Mouse (Mus musculus): ENCODE results near the gene a. TPM values are rescaled to one million over a fixed set of nuclear protein-coding genes. Genes with fewer than 3 reads are reported as not detected.

a gene
- polyA plus RNA-seq, 1 experiment from 2014 or later, result 5.3 TPM

DNA sequence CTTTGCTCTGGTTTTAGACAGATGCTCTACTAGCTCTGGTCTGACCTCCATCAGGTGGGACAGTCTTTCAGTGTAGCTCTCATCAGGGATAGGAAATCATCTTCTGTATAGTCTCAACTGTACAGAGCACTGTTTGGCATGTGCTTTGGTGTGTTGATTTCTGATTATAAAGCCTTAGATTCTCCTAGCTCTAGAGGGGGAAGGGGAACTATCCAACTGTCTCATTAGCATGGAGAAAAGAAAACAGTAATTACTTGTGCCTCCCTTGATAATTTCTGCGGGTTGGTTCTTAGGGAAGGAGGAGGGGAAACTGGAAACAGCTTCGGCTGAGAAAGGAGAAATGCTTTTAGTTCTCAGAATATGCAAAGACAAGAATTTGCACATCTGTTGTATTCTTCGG lies 25.9 kb downstream of the a start:
- WGBS, result 21% methylated on average over 3 of the region's 3 CpGs
- DNase-seq (ENCODE audit: low spot score) (peak; percentile 31), ATAC-seq (ENCODE audit: low read depth) (peak; percentile 41; the same call in 1 of the 2 replicates)
- no peak overlapping the region for H3K4me3 ChIP-seq (ENCODE audit: low read depth, low read length)
- no peaks in the 10 kb centered on the region for H3K27me3 ChIP-seq (replicated peaks; ENCODE audit: control insufficient read depth, insufficient read depth, low read length)
- H3K9ac ChIP-seq (ENCODE audit: low read depth, low read length), result no peak overlapping the region
- no peaks in the 10 kb centered on the region for H3K36me3 ChIP-seq (ENCODE audit: control insufficient read depth, insufficient read depth, low read length)
- peaks cover 14% of the 10 kb centered on the region for H3K4me1 ChIP-seq (ENCODE audit: control insufficient read depth, insufficient read depth, low read length)
- H3K27ac ChIP-seq (replicated peaks; ENCODE audit: low read depth, low read length), result no peak overlapping the region
- no peak overlapping the region for H3K4me2 ChIP-seq (ENCODE audit: low read depth, low read length)
- no peaks in the 10 kb centered on the region for H3K9me3 ChIP-seq (ENCODE audit: control insufficient read depth, low read length)

DNA sequence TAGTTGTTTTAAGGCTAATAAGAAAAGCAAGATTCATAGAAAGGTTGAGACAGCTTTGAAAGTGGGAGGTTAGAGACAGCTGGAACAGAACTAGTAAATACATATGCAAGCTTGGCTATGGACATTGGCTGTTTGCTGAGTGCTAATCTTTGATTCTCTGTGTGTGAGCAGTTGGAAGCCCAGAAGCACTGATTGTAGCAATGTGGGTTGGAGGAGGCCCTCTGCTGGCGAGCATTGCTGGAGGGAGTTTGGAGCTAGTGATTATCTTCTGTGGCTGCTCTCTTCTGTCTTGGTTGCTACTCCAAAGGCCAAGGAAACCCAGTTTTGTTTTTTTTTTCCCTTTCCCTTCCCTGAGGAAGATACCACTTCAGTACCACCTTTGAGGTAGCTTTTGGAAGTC lies 26.6 kb downstream of the a start:
- H3K9ac ChIP-seq (ENCODE audit: low read depth, low read length), result no peak overlapping the region
- ATAC-seq (ENCODE audit: low read depth) (no peak), DNase-seq (ENCODE audit: low spot score) (peak; percentile 48)
- no peak overlapping the region for H3K4me3 ChIP-seq (ENCODE audit: low read depth, low read length)
- no peaks in the 10 kb centered on the region for H3K27me3 ChIP-seq (replicated peaks; ENCODE audit: control insufficient read depth, insufficient read depth, low read length)
- peaks cover 14% of the 10 kb centered on the region for H3K4me1 ChIP-seq (ENCODE audit: control insufficient read depth, insufficient read depth, low read length)
- WGBS, result 40% methylated on average over 1 of the region's 1 CpGs
- no peaks in the 10 kb centered on the region for H3K9me3 ChIP-seq (ENCODE audit: control insufficient read depth, low read length)
- H3K36me3 ChIP-seq (ENCODE audit: control insufficient read depth, insufficient read depth, low read length), result peaks cover 7% of the 10 kb centered on the region; the same call in 1 of the 2 replicates
- no peak overlapping the region for H3K27ac ChIP-seq (replicated peaks; ENCODE audit: low read depth, low read length)
- no peak overlapping the region for H3K4me2 ChIP-seq (ENCODE audit: low read depth, low read length)

GRCm38 (mm10) chr2:154818599-154818998 lies 27.4 kb downstream of the a start:
- ATAC-seq (ENCODE audit: low read depth) (no peak), DNase-seq (ENCODE audit: low spot score) (no peak)
- Histone ChIP-seq H3K9me3 (ENCODE audit: control insufficient read depth, low read length) (no peaks in the 10 kb centered on the region), H3K4me3 (ENCODE audit: low read depth, low read length) (no peak overlapping the region), H3K4me2 (ENCODE audit: low read depth, low read length) (no peak overlapping the region), H3K4me1 (ENCODE audit: control insufficient read depth, insufficient read depth, low read length) (peaks cover 14% of the 10 kb centered on the region), H3K36me3 (ENCODE audit: control insufficient read depth, insufficient read depth, low read length) (peaks cover 7% of the 10 kb centered on the region; the same call in 1 of the 2 replicates), H3K9ac (ENCODE audit: low read depth, low read length) (no peak overlapping the region), H3K27ac (replicated peaks; ENCODE audit: low read depth, low read length) (no peak overlapping the region), H3K27me3 (replicated peaks; ENCODE audit: control insufficient read depth, insufficient read depth, low read length) (no peaks in the 10 kb centered on the region)
- 50% methylated on average over 1 of the region's 1 CpGs for WGBS

DNA sequence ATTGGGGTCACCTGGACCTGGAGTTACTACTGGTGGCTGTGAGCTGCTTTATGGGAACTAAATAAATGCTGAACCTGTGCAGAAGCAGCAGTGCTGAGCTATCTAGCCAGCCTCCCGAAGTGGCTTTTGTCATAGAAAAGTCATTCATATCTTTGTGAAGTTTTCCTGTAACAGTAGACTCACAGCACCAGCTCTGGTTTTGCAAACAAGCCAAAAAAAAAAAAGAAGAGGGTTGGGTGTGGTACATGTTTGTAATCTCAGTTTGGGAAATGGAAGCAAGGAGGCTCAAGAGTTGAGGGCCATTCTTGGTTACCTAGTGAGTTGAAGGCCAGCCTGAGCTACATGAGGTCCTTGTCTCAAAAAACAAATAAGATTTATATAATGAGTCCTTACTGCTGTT lies 29.1 kb downstream of the a start:
- no peaks in the 10 kb centered on the region for H3K9me3 ChIP-seq (ENCODE audit: control insufficient read depth, low read length)
- peaks cover 7% of the 10 kb centered on the region; the same call in 1 of the 2 replicates for H3K36me3 ChIP-seq (ENCODE audit: control insufficient read depth, insufficient read depth, low read length)
- ATAC-seq (ENCODE audit: low read depth), result no peak
- no peak for DNase-seq (ENCODE audit: low spot score)
- WGBS, result 95% methylated on average over 1 of the region's 1 CpGs
- H3K4me3 ChIP-seq (ENCODE audit: low read depth, low read length), result no peak overlapping the region
- H3K9ac ChIP-seq (ENCODE audit: low read depth, low read length), result no peak overlapping the region
- H3K27ac ChIP-seq (replicated peaks; ENCODE audit: low read depth, low read length), result no peak overlapping the region
- no peak overlapping the region for H3K4me2 ChIP-seq (ENCODE audit: low read depth, low read length)
- H3K4me1 ChIP-seq (ENCODE audit: control insufficient read depth, insufficient read depth, low read length), result peaks cover 14% of the 10 kb centered on the region
- no peaks in the 10 kb centered on the region for H3K27me3 ChIP-seq (replicated peaks; ENCODE audit: control insufficient read depth, insufficient read depth, low read length)

- Histone ChIP-seq H3K9ac (ENCODE audit: low read depth, low read length) (no peak overlapping the region), H3K27ac (replicated peaks; ENCODE audit: low read depth, low read length) (no peak overlapping the region), H3K36me3 (ENCODE audit: control insufficient read depth, insufficient read depth, low read length) (peaks cover 7% of the 10 kb centered on the region; the same call in 1 of the 2 replicates), H3K27me3 (replicated peaks; ENCODE audit: control insufficient read depth, insufficient read depth, low read length) (no peaks in the 10 kb centered on the region), H3K4me2 (ENCODE audit: low read depth, low read length) (no peak overlapping the region), H3K4me1 (ENCODE audit: control insufficient read depth, insufficient read depth, low read length) (no peaks in the 10 kb centered on the region; the same call in 1 of the 2 replicates), H3K4me3 (ENCODE audit: low read depth, low read length) (no peak overlapping the region), H3K9me3 (ENCODE audit: control insufficient read depth, low read length) (no peaks in the 10 kb centered on the region)
- 71% methylated on average over 1 of the region's 1 CpGs for WGBS
- no peak for DNase-seq (ENCODE audit: low spot score)
- ATAC-seq (ENCODE audit: low read depth), result no peak
These were observed 34.9 kb downstream of the a start for GRCm38 (mm10) chr2:154826054-154826538.

DNA sequence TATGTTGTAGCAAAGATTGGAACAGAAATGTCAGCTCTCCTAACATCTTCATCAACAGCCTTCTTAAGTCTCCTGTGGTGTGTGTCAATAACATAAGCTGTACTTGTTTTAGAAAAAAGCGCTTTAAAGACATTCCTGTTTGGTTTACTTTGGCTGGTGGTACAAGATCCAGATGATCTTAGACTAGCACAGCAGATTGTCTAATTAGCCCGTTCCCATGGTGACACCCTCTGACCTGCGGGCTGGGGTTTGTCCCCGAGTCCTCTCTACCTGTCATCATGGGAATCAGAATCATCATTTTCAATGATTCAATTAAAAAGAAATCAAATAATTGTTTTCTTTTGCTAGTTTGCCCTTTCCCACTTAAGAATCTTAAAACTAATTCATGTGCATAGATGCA lies 36.3 kb downstream of the a start:
- Histone ChIP-seq H3K9me3 (ENCODE audit: control insufficient read depth, low read length) (no peaks in the 10 kb centered on the region), H3K4me3 (ENCODE audit: low read depth, low read length) (no peak overlapping the region), H3K4me2 (ENCODE audit: low read depth, low read length) (no peak overlapping the region), H3K27ac (replicated peaks; ENCODE audit: low read depth, low read length) (no peak overlapping the region), H3K9ac (ENCODE audit: low read depth, low read length) (no peak overlapping the region), H3K36me3 (ENCODE audit: control insufficient read depth, insufficient read depth, low read length) (peaks cover 3% of the 10 kb centered on the region; the same call in 1 of the 2 replicates), H3K4me1 (ENCODE audit: control insufficient read depth, insufficient read depth, low read length) (no peaks in the 10 kb centered on the region; the same call in 1 of the 2 replicates), H3K27me3 (replicated peaks; ENCODE audit: control insufficient read depth, insufficient read depth, low read length) (no peaks in the 10 kb centered on the region)
- no peak for DNase-seq (ENCODE audit: low spot score)
- no peak for ATAC-seq (ENCODE audit: low read depth)
- 67% methylated on average over 4 of the region's 4 CpGs for WGBS

DNA sequence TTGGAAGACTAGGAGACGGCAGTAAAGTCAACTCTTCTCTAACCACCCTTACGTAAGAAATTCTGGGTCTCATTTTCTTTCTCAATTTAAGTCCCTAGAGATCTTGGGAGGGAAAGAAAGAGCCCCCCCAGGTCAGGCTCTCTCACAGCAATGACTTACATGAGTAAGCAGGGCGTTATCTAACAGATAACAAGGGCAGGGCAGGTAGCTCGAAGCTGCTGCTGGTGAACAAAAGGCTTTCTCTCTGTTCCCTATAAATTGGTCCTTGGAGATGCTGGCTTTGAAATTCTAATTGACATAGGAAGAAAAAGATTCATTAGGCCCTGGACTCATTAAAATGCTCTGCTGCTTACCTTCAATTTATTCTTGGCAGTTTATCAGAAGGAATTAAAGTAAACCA lies 41.3 kb downstream of the a start:
- WGBS, result 78% methylated on average over 4 of the region's 4 CpGs
- Histone ChIP-seq H3K27me3 (replicated peaks; ENCODE audit: control insufficient read depth, insufficient read depth, low read length) (no peaks in the 10 kb centered on the region), H3K27ac (replicated peaks; ENCODE audit: low read depth, low read length) (no peak overlapping the region), H3K36me3 (ENCODE audit: control insufficient read depth, insufficient read depth, low read length) (peaks cover 9% of the 10 kb centered on the region; the same call in 1 of the 2 replicates), H3K9ac (ENCODE audit: low read depth, low read length) (no peak overlapping the region), H3K4me3 (ENCODE audit: low read depth, low read length) (no peak overlapping the region), H3K4me1 (ENCODE audit: control insufficient read depth, insufficient read depth, low read length) (no peaks in the 10 kb centered on the region; the same call in 1 of the 2 replicates), H3K4me2 (ENCODE audit: low read depth, low read length) (no peak overlapping the region), H3K9me3 (ENCODE audit: control insufficient read depth, low read length) (no peaks in the 10 kb centered on the region)
- DNase-seq (ENCODE audit: low spot score), result peak; percentile 27
- ATAC-seq (ENCODE audit: low read depth), result no peak

DNA sequence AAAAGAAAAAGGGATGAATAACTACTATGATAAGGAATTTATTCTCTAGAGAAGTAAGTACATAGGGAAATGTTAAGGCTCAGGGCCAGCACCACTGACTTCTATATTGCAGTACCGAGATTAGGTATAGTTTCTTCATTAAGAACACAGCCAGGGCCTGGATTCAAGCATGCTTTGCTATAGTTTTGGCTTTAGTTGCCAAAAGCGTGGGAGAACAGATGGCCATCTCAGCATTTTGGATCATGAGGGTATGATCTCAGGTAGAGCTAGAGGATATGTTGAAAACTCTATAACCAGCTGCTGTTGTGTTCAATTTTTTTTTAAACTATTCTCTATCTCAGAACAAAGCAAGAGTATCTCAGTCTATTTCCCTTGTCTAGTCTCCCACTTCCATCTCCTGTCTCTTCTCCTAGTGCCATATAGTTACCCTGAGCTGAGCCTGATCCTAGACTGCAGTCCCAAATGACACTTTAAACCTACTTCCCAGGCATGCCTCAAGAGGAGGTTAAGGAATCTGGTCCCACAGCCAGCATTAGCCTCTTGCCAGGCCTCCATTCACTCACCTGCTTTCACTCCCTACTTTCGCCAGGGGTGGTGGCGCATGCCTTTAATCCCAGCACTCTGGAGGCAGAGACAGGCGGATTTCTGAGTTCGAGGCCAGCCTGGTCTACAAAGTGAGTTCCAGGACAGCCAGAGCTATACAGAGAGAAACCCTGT lies 43.1 kb downstream of the a start:
- Histone ChIP-seq H3K36me3 (ENCODE audit: control insufficient read depth, insufficient read depth, low read length) (peaks cover 12% of the 10 kb centered on the region; the same call in 1 of the 2 replicates), H3K4me1 (ENCODE audit: control insufficient read depth, insufficient read depth, low read length) (no peaks in the 10 kb centered on the region; the same call in 1 of the 2 replicates), H3K4me3 (ENCODE audit: low read depth, low read length) (no peak overlapping the region), H3K27ac (replicated peaks; ENCODE audit: low read depth, low read length) (0 out of 2 replicates have a peak overlapping the region, but pooled peaks have one; percentile 6), H3K27me3 (replicated peaks; ENCODE audit: control insufficient read depth, insufficient read depth, low read length) (no peaks in the 10 kb centered on the region), H3K4me2 (ENCODE audit: low read depth, low read length) (no peak overlapping the region), H3K9me3 (ENCODE audit: control insufficient read depth, low read length) (0 out of 2 replicates have a peak, but pooled peaks cover 9% of the 10 kb centered on the region), H3K9ac (ENCODE audit: low read depth, low read length) (no peak overlapping the region)
- 87% methylated on average over 6 of the region's 6 CpGs for WGBS
- ATAC-seq (ENCODE audit: low read depth) (no peak), DNase-seq (ENCODE audit: low spot score) (no peak)
